Mouse (Mus musculus) embryonic facial prominence, embryonic 11.5 days (tissue): Measurements from ENCODE around the gene Ovca2. TPM values are rescaled to one million over a fixed set of nuclear protein-coding genes. Genes with fewer than 3 reads are reported as not detected.
A peak's percentile ranks its signal among the peaks of the same experiment; 100 is the strongest.

Source experiments
- ATAC-seq: fragments of 200-750 bp; cut with Nextera tagmentation; replicated peaks from 2 replicates; pipeline ENCODE4 v1.8.0; 2017; ENCODE audit warnings: low read depth; ENCODE audit not compliant: insufficient number of reproducible peaks, low FRiP score, low TSS enrichment
- DNase-seq: peaks from one replicate; pipeline ENCODE4 v3.0.0-alpha.2; 2015; ENCODE audit warnings: low spot score
- H3K27ac ChIP-seq: fragments of 300-500 bp; sonication (generic); replicated peaks from 2 replicates; pipeline ENCODE4 v1.5.1; 2014; ENCODE audit warnings: mild to moderate bottlenecking, low read depth, low read length, control low read depth
- H3K27me3 ChIP-seq: fragments of 300-500 bp; sonication (generic); 2 replicates; pipeline ENCODE4 v1.6.1; 2014; ENCODE audit warnings: mild to moderate bottlenecking, low read length, moderate library complexity, mixed read lengths; ENCODE audit not compliant: control insufficient read depth, insufficient read depth
- H3K36me3 ChIP-seq: fragments of 300-500 bp; sonication (generic); replicated peaks from 2 replicates; pipeline ENCODE4 v1.6.1; 2014; ENCODE audit warnings: low read depth, mild to moderate bottlenecking, low read length, moderate library complexity, mixed read lengths; ENCODE audit not compliant: control insufficient read depth, insufficient read depth
- H3K4me1 ChIP-seq: fragments of 300-500 bp; sonication (generic); 2 replicates; pipeline ENCODE4 v1.6.1; 2014; ENCODE audit warnings: low read length, mixed read lengths; ENCODE audit not compliant: control insufficient read depth, insufficient read depth
- H3K4me2 ChIP-seq: fragments of 300-500 bp; sonication (generic); 2 replicates; pipeline ENCODE4 v1.6.1; 2014; ENCODE audit warnings: low read depth, mild to moderate bottlenecking, control low read depth, low read length, moderate library complexity
- H3K4me3 ChIP-seq: fragments of 300-500 bp; sonication (generic); 2 replicates; pipeline ENCODE4 v1.5.1; 2014; ENCODE audit warnings: low read depth, low read length, control low read depth
- H3K9ac ChIP-seq: fragments of 300-500 bp; sonication (generic); replicated peaks from 2 replicates; pipeline ENCODE4 v1.6.1; 2014; ENCODE audit warnings: mild to moderate bottlenecking, control low read depth, low read length
- H3K9me3 ChIP-seq: fragments of 300-500 bp; sonication (generic); replicated peaks from 2 replicates; pipeline ENCODE4 v1.6.1; 2016; ENCODE audit warnings: mild to moderate bottlenecking, low read length, inconsistent platforms, mixed read lengths; ENCODE audit not compliant: control insufficient read depth
- WGBS: fragments of 180-500 bp; shearing (Covaris S2); extraction: QIAGEN DNeasy Blood & Tissue Kit; methylation state at CpG from one replicate; pipeline ENCODE4 v1.1.7; 2014; 5-methylcytosine and 5-hydroxymethylcytosine counted together
- polyA plus RNA-seq: library from polyadenylated mRNA; unstranded; fragments of >200 nt; fragmentation: Nextera tagmentation; extraction: Ambion mirVana; gene quantifications from 2 replicates; pipeline ENCODE4 v1.2.1, GENCODE M21; 2014

Ovca2 gene
- polyA plus RNA-seq, 1 experiment from 2014 or later, result 37.5 TPM

DNA sequence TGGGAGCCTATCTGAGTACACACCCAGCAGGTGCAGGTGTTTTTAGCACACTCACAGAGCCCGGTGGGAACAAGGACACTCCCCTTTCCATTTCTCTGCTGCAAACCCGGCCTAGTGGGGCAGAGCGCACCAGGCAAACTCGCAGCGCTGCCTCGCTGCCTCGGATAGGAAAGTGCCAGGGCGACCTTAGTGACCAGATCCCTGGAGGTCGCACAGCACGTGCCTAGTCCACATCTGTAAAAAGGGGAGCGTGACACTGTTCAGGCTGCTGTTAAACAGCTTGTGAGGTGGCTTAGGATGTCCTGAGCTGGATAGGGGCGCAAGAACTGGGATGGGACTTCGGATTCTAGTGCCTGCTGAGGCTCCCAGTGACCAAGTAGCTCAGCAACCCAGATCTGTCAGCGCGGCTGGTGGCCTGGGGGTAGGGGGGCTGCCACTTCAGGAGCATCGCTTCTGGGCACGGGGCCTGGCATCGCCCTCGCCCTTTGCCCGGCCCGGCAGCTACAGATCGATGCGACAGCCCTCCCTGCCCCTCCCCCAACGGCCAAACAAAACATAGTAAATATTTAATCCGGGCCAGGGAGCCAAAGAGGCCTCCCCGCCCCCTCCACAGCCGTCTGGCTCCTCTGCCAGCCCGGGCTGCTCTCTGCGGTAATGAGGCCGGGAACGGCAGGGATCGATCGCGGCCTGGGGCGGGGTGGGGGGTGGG is 34.9 kb upstream of the Ovca2 start:
- H3K36me3 ChIP-seq, result no peaks in the 10 kb centered on the region
- H3K27me3 ChIP-seq, result no peaks in the 10 kb centered on the region
- DNase-seq (peak; percentile 65), ATAC-seq (peak; percentile 32; the same call in 1 of the 2 replicates)
- H3K9ac ChIP-seq, result peak overlapping the region; percentile 47
- H3K9me3 ChIP-seq, result no peaks in the 10 kb centered on the region
- H3K27ac ChIP-seq, result no peak overlapping the region
- H3K4me3 ChIP-seq, result peak overlapping the region; percentile 25
- WGBS, result 3% methylated on average over 34 of the region's 35 CpGs
- peaks cover 4% of the 10 kb centered on the region for H3K4me1 ChIP-seq
- peak overlapping the region; percentile 63 for H3K4me2 ChIP-seq

DNA sequence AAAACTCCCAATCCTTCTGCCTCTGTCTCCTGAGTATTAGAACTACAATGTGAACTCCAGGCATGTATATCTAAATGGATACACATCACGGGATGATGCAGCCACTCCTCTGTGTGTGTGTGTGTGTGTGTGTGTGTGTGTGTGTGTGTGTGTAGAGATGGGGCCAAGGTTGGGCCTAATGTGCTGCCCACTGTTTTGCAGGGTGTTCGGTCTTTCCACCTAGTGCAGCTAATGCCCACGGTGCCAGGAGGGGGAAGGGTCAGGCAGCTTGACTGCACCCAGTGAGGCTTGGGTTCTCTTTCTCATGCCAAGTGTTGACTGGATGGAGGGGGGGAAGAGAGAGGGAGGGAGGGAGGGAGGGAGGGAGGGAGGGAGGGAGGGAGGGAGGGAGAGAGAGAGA is 34.2 kb upstream of the Ovca2 start:
- Histone ChIP-seq H3K27me3 (no peaks in the 10 kb centered on the region), H3K27ac (no peak overlapping the region), H3K9ac (no peak overlapping the region), H3K4me3 (no peak overlapping the region), H3K9me3 (no peaks in the 10 kb centered on the region), H3K4me2 (no peak overlapping the region), H3K36me3 (no peaks in the 10 kb centered on the region), H3K4me1 (peaks cover 4% of the 10 kb centered on the region)
- DNase-seq (no peak), ATAC-seq (no peak)
- 51% methylated on average over 3 of the region's 3 CpGs for WGBS

DNA sequence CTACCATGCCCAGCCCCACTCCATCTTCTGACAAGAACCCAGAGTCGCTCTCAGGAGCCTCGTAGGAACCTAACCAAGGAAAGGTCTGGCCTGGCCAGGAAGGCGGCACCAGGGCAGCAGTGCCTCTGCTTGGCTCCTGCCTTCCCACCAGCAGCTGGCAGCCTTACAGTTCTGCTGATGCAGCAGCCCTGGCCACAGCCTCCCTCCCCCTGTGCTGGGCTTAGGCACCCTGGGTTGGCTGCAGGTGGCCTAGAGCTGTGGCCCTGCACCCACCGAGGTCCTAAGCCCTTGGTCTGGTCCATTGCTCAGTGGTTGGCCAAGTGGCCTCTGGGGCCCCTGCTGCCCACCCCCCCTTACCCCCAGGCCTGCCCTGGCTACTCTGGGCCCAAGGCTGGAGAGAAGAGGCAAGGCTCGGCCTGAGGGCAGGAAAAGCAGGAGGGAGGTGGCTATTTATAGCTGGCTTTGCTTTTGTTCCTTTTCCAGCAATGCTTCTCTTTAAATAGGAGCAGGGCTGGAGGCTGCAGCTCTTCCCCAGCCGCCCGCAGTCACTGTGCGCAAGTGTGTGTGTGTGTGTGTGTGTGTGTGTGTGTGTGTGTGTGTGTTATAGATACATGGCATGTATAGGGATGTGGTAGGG is 33.5 kb upstream of the Ovca2 start:
- Histone ChIP-seq H3K27me3 (no peaks in the 10 kb centered on the region), H3K4me1 (peaks cover 4% of the 10 kb centered on the region)
- DNase-seq, result no peak

DNA sequence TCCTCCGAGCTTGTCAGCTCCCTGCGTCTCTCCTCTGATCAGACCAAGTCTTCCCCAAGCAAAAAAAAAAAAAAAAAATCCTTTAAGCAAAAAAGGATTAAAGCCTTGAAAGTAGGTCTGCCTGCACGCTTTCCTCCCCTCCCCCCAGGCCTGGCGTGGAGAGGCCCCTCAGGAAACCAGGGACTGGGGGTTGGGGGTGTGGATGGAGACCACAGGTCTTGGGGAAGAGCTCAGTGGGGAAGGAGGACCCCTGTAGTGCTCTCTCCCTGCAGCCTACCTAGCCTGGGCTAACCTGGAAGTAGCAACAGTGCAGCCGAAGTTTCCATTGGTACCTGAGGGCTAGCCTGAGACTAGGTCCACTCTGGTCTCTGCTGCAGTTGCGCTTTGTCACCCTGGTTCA is 32.1 kb upstream of the Ovca2 start:
- H3K4me3 ChIP-seq, result no peak overlapping the region
- DNase-seq (no peak), ATAC-seq (no peak)
- no peaks in the 10 kb centered on the region for H3K27me3 ChIP-seq
- H3K4me2 ChIP-seq, result no peak overlapping the region
- no peak overlapping the region for H3K9ac ChIP-seq
- H3K36me3 ChIP-seq, result no peaks in the 10 kb centered on the region
- peaks cover 4% of the 10 kb centered on the region for H3K4me1 ChIP-seq
- H3K9me3 ChIP-seq, result no peaks in the 10 kb centered on the region
- WGBS, result 38% methylated on average over 6 of the region's 6 CpGs
- H3K27ac ChIP-seq, result no peak overlapping the region

More for the DNA sequence above, 33.5 kb upstream of the Ovca2 start:
- no peak overlapping the region for H3K4me3 ChIP-seq
- H3K9ac ChIP-seq, result no peak overlapping the region
- no peaks in the 10 kb centered on the region for H3K9me3 ChIP-seq
- no peaks in the 10 kb centered on the region for H3K36me3 ChIP-seq
- WGBS, result 43% methylated on average over 8 of the region's 8 CpGs
- H3K4me2 ChIP-seq, result no peak overlapping the region
- ATAC-seq, result no peak
- no peak overlapping the region for H3K27ac ChIP-seq

DNA sequence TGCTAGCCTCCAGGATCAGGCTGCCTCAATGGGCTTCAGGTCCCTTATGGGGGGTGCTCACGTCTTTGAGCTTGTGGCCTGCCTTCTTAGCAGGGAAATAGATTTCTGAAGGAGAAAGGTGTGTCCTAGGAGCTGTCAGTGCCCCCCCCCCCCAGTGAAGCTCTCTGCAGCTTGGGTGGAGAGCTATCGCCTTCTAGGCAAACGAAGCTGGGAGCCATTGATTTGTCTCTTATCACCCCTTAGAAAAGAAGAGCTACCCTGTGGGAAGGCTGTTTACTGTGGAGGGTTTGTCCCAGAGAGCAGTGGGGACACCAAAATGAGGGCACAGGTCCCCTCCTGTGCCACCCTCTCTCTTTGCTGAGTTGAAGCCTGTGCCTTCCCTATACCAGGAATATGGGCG is 31.5 kb upstream of the Ovca2 start:
- Histone ChIP-seq H3K27me3 (no peaks in the 10 kb centered on the region), H3K9ac (no peak overlapping the region), H3K27ac (no peak overlapping the region), H3K9me3 (no peaks in the 10 kb centered on the region), H3K4me3 (no peak overlapping the region), H3K36me3 (no peaks in the 10 kb centered on the region), H3K4me2 (no peak overlapping the region), H3K4me1 (peaks cover 4% of the 10 kb centered on the region)
- ATAC-seq (no peak), DNase-seq (no peak)
- 65% methylated on average over 4 of the region's 4 CpGs for WGBS

DNA sequence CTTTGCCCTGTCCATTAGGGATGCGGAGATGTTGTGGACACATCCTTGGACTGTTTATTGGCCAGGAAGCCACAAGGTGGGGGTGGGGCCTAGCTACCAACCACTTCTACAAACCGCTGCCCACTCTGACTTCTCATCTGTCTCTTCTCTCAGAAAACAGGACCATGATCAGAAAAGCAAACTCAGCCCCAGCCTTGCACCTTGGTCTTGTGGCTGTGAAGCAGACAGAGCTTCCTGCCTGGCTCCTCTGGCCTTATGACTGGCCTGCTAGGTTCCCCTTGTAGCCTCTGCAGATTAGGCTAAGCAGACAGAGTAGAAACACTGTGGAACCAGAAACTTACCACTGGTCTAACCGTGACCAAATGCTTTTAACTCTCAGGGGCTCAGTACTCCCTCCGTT is 30.7 kb upstream of the Ovca2 start:
- H3K4me1 ChIP-seq, result peaks cover 4% of the 10 kb centered on the region
- ATAC-seq, result no peak
- H3K27me3 ChIP-seq, result no peaks in the 10 kb centered on the region
- WGBS, result 61% methylated on average over 4 of the region's 4 CpGs
- H3K9me3 ChIP-seq, result no peaks in the 10 kb centered on the region
- DNase-seq, result no peak
- H3K36me3 ChIP-seq, result no peaks in the 10 kb centered on the region
- no peak overlapping the region for H3K4me2 ChIP-seq
- H3K4me3 ChIP-seq, result no peak overlapping the region
- no peak overlapping the region for H3K27ac ChIP-seq
- H3K9ac ChIP-seq, result no peak overlapping the region

DNA sequence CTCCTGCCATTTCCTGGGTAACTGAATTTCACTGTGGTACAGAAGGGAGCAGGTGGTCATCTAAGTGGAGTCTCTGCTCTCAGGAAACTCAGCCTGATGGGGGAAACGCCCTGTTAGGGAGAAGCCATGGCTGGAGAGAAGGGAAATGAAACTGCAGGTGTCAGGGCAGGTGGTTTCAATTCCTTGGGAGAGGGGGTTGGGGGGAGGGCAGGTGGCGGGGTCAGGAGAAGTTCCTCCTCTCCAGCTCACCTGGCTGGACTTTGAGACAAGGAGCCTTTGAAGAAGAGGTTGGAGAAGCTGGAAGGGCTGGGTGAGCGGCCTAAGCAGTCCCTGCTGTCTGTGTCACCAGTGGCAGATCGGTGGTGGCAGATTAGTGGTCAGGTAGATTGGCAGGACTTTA is 27.7 kb upstream of the Ovca2 start:
- no peaks in the 10 kb centered on the region for H3K4me1 ChIP-seq
- no peak overlapping the region for H3K4me3 ChIP-seq
- no peak overlapping the region for H3K27ac ChIP-seq
- no peaks in the 10 kb centered on the region for H3K36me3 ChIP-seq
- no peak overlapping the region for H3K9ac ChIP-seq
- H3K9me3 ChIP-seq, result no peaks in the 10 kb centered on the region
- WGBS, result 73% methylated on average over 4 of the region's 4 CpGs
- H3K27me3 ChIP-seq, result no peaks in the 10 kb centered on the region
- ATAC-seq, result no peak
- no peak for DNase-seq
- H3K4me2 ChIP-seq, result no peak overlapping the region

DNA sequence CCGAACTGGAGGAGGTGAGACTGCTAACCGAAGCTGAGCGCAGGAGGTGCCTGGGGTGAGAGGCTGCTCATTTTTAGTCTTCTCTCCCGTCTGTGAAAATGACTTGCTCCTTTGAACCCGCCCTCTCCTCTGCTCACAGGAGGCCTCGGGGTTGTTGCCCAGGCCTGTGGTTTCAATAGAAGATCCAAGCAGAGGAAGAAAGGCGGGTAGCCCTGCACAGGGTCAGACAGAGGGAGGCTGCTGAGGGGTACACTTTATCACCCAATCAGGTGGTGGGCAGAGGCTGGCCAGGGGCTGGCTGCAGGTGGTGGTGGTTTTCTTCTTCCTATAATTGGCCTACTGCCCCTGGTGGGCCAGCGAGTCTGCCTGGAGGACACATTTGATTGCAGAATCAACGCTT is 25.8 kb upstream of the Ovca2 start:
- Histone ChIP-seq H3K4me3 (no peak overlapping the region), H3K36me3 (no peaks in the 10 kb centered on the region), H3K9ac (no peak overlapping the region; the same call in 1 of the 2 replicates), H3K27me3 (no peaks in the 10 kb centered on the region), H3K27ac (no peak overlapping the region), H3K4me2 (no peak overlapping the region), H3K9me3 (no peaks in the 10 kb centered on the region), H3K4me1 (no peaks in the 10 kb centered on the region)
- DNase-seq, result no peak
- no peak for ATAC-seq
- 38% methylated on average over 9 of the region's 9 CpGs for WGBS
